Mouse (Mus musculus): ENCODE data around the gene Gm17617. TPM values are rescaled to one million over a fixed set of nuclear protein-coding genes. Genes with fewer than 3 reads are reported as not detected.

The Gm17617 gene
- polyA plus RNA-seq, 1 experiment, result not detected

GRCm38 (mm10) chr13:55163553-55163952 is 30.2 kb upstream of the Gm17617 start:
- no peaks in the 10 kb centered on the region for H3K27me3 ChIP-seq (ENCODE audit: control insufficient read depth, insufficient read depth, low read length)
- no peaks in the 10 kb centered on the region for H3K4me1 ChIP-seq (ENCODE audit: control insufficient read depth, insufficient read depth, low read length)
- H3K27ac ChIP-seq (ENCODE audit: insufficient read depth, low read length), result no peak overlapping the region
- WGBS, result 48% methylated on average over 5 of the region's 5 CpGs
- TF ChIP-seq CTCF (IDR thresholded peaks at IDR 0.05; ENCODE audit: borderline replicate concordance, insufficient read depth, low read depth, low read length) (no peak), POLR2A (IDR thresholded peaks at IDR 0.05; ENCODE audit: borderline replicate concordance, insufficient read depth, low read length) (no peak)
- H3K4me3 ChIP-seq (replicated peaks; ENCODE audit: insufficient read depth, low read depth, low read length), result no peak overlapping the region
- DNase-seq, result no peak

DNA sequence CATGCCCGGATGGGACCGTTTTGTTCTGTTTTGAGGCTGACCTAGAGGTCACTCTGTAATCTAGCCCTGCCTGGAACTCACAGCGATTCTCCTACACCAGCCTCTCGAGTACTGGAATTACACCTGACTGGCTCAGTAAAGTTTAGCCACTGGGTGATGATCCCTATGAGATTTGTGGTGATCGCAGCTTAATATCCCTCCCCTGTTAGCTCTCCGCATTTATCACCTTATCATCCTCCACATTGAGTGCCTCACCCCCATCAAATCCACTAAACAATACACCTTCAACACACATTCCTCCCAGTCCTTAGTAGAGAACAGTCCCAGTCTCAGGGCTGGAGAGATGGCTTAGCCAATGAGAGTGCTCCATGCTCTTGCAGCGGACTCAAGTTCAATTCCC is 29.0 kb upstream of the Gm17617 start:
- no peak overlapping the region for H3K27ac ChIP-seq (ENCODE audit: insufficient read depth, low read length)
- TF ChIP-seq POLR2A (IDR thresholded peaks at IDR 0.05; ENCODE audit: borderline replicate concordance, insufficient read depth, low read length), result no peak
- TF ChIP-seq CTCF (IDR thresholded peaks at IDR 0.05; ENCODE audit: borderline replicate concordance, insufficient read depth, low read depth, low read length), result no peak
- H3K27me3 ChIP-seq (ENCODE audit: control insufficient read depth, insufficient read depth, low read length), result no peaks in the 10 kb centered on the region
- H3K4me1 ChIP-seq (ENCODE audit: control insufficient read depth, insufficient read depth, low read length), result no peaks in the 10 kb centered on the region
- no peak overlapping the region for H3K4me3 ChIP-seq (replicated peaks; ENCODE audit: insufficient read depth, low read depth, low read length)
- 73% methylated on average over 7 of the region's 7 CpGs for WGBS
- no peak for DNase-seq

- Histone ChIP-seq H3K4me1 (ENCODE audit: control insufficient read depth, insufficient read depth, low read length) (no peaks in the 10 kb centered on the region), H3K27ac (ENCODE audit: insufficient read depth, low read length) (no peak overlapping the region), H3K27me3 (ENCODE audit: control insufficient read depth, insufficient read depth, low read length) (no peaks in the 10 kb centered on the region; the same call in 1 of the 2 replicates), H3K4me3 (replicated peaks; ENCODE audit: insufficient read depth, low read depth, low read length) (no peak overlapping the region)
- DNase-seq, result no peak
- TF ChIP-seq POLR2A (IDR thresholded peaks at IDR 0.05; ENCODE audit: borderline replicate concordance, insufficient read depth, low read length) (no peak), CTCF (IDR thresholded peaks at IDR 0.05; ENCODE audit: borderline replicate concordance, insufficient read depth, low read depth, low read length) (no peak)
- 85% methylated on average over 5 of the region's 5 CpGs for WGBS
Measured at GRCm38 (mm10) chr13:55153951-55154350, 20.6 kb upstream of the Gm17617 start.

DNA sequence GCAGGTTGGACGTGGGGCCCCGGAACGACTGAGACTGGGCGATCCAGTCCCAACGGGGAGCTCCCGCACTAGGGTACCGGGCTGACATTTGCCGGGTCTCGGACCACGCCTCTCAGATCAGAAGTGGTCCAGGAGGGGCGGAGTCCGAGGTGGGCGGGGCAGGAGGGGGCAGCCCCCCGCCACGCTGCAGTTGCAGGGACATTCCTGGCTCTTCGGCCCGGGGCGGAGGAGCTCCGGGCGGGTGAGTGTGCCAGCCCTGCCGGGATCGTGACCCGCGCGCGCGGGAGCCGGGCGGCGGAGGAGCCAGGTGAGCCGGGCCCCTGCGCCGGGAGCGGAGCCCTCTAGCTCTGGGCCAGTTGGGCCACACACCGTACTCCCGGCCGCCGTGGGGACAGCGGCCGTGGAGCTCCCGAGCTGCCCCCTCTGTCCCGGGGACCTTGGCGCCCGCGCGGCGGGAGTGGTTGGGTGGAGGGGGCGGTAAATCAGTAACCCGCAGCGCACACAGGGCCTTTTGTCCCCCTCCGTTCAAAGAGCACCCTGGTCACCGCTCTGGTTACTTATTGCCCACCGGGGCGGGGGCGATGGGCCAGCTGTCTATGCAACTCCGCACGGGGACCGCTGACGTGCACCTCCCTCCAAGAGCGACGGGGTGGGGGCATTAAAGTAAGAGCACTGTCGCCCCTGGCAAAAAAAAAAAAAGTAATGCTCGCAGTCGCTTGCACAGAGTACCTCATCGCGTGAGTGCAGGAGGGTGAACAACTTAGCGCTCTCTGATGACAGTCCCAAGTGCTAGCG is 19.5 kb upstream of the Gm17617 start, which contains the start of gene Fgfr4:
Gene Fgfr4, plus strand, starts transcription at position 20 of the 795 bp plus-strand sequence.
- peak in 1 of 2 experiments; percentile 22 for DNase-seq
- H3K27ac ChIP-seq (ENCODE audit: insufficient read depth, low read length), result no peak within 1 kb of the TSS
- H3K4me3 ChIP-seq (replicated peaks; ENCODE audit: insufficient read depth, low read depth, low read length), result peak within 1 kb of the TSS; percentile 42
- H3K4me1 ChIP-seq (ENCODE audit: control insufficient read depth, insufficient read depth, low read length), result no peaks in the 10 kb centered on the region
- WGBS, result 5% methylated on average over 68 of the region's 68 CpGs
- TF ChIP-seq CTCF (IDR thresholded peaks at IDR 0.05; ENCODE audit: borderline replicate concordance, insufficient read depth, low read depth, low read length) (no peak), POLR2A (IDR thresholded peaks at IDR 0.05; ENCODE audit: borderline replicate concordance, insufficient read depth, low read length) (no peak)
- no peaks in the 10 kb centered on the region; the same call in 1 of the 2 replicates for H3K27me3 ChIP-seq (ENCODE audit: control insufficient read depth, insufficient read depth, low read length)

GRCm38 (mm10) chr13:55140271-55140670 is 6.9 kb upstream of the Gm17617 start:
- 73% methylated on average over 2 of the region's 2 CpGs for WGBS
- DNase-seq, result no peak
- H3K4me1 ChIP-seq (ENCODE audit: control insufficient read depth, insufficient read depth, low read length), result no peaks in the 10 kb centered on the region
- no peak overlapping the region for H3K27ac ChIP-seq (ENCODE audit: insufficient read depth, low read length)
- no peak for TF ChIP-seq CTCF (IDR thresholded peaks at IDR 0.05; ENCODE audit: borderline replicate concordance, insufficient read depth, low read depth, low read length)
- no peak for TF ChIP-seq POLR2A (IDR thresholded peaks at IDR 0.05; ENCODE audit: borderline replicate concordance, insufficient read depth, low read length)
- no peaks in the 10 kb centered on the region for H3K27me3 ChIP-seq (ENCODE audit: control insufficient read depth, insufficient read depth, low read length)
- no peak overlapping the region for H3K4me3 ChIP-seq (replicated peaks; ENCODE audit: insufficient read depth, low read depth, low read length)

DNA sequence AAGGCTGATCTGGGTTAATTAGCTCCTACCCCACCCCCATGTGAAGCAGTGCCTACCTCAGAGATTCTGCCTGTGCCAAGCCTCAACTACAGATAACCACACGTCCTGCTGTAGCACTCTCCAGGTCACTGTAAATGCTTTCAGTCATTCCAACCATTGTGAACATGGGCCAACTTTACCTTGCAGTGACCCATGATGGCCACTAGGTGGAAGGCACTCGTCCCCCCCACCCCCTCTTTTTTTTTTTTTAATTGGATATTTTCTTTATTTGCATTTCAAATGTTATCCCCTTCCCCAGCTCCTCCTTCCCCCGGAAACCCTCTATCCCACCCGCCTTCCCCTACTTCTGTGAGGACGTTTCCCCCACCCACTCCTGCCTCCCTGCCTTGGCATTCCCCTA is 2.0 kb upstream of the Gm17617 start:
- Histone ChIP-seq H3K27ac (ENCODE audit: insufficient read depth, low read length) (no peak overlapping the region), H3K4me1 (ENCODE audit: control insufficient read depth, insufficient read depth, low read length) (no peaks in the 10 kb centered on the region; the same call in 1 of the 2 replicates), H3K27me3 (ENCODE audit: control insufficient read depth, insufficient read depth, low read length) (no peaks in the 10 kb centered on the region), H3K4me3 (replicated peaks; ENCODE audit: insufficient read depth, low read depth, low read length) (no peak overlapping the region)
- TF ChIP-seq CTCF (IDR thresholded peaks at IDR 0.05; ENCODE audit: borderline replicate concordance, insufficient read depth, low read depth, low read length), result peak; percentile 55; the same call in 1 of the 2 replicates
- TF ChIP-seq POLR2A (IDR thresholded peaks at IDR 0.05; ENCODE audit: borderline replicate concordance, insufficient read depth, low read length), result no peak
- DNase-seq, result peak; percentile 16 to 20
- WGBS, result 6% methylated on average over 5 of the region's 5 CpGs

DNA sequence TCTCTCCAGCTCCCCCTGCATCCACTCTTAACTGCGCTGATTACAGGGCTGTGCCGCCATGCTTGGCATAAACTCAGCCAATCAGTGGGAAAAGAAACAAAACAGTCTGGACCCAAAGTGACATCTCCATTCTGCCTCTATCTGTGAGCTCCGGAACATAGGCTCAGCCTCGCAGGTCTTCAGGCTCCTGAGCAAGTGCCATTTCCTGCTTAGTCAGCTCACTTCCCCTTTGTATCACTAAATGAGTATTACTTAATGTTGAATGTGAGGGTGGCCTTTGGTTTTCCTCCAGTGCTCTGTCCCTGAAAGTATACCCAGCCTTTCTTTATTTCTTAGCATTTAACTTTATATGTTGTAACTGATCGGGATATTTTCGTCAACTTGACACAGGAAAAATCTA is 8.4 kb downstream of the Gm17617 start:
- Histone ChIP-seq H3K4me1 (ENCODE audit: control insufficient read depth, insufficient read depth, low read length) (no peaks in the 10 kb centered on the region), H3K27me3 (ENCODE audit: control insufficient read depth, insufficient read depth, low read length) (no peaks in the 10 kb centered on the region), H3K4me3 (replicated peaks; ENCODE audit: insufficient read depth, low read depth, low read length) (no peak overlapping the region), H3K27ac (ENCODE audit: insufficient read depth, low read length) (no peak overlapping the region)
- no peak for DNase-seq
- WGBS, result 89% methylated on average over 6 of the region's 6 CpGs
- TF ChIP-seq CTCF (IDR thresholded peaks at IDR 0.05; ENCODE audit: borderline replicate concordance, insufficient read depth, low read depth, low read length) (no peak), POLR2A (IDR thresholded peaks at IDR 0.05; ENCODE audit: borderline replicate concordance, insufficient read depth, low read length) (no peak)

GRCm38 (mm10) chr13:55114375-55114774 is 19.0 kb downstream of the Gm17617 start:
- no peaks in the 10 kb centered on the region for H3K27me3 ChIP-seq (ENCODE audit: control insufficient read depth, insufficient read depth, low read length)
- no peak for TF ChIP-seq POLR2A (IDR thresholded peaks at IDR 0.05; ENCODE audit: borderline replicate concordance, insufficient read depth, low read length)
- no peak for TF ChIP-seq CTCF (IDR thresholded peaks at IDR 0.05; ENCODE audit: borderline replicate concordance, insufficient read depth, low read depth, low read length)
- H3K4me3 ChIP-seq (replicated peaks; ENCODE audit: insufficient read depth, low read depth, low read length), result no peak overlapping the region
- no peaks in the 10 kb centered on the region for H3K4me1 ChIP-seq (ENCODE audit: control insufficient read depth, insufficient read depth, low read length)
- no peak overlapping the region for H3K27ac ChIP-seq (ENCODE audit: insufficient read depth, low read length)
- DNase-seq, result no peak
- 90% methylated on average over 6 of the region's 6 CpGs for WGBS

All from cerebellum, adult 2 months (tissue).